Mouse (Mus musculus) G1E (cell line): ENCODE measurements around the gene Cpne6.

Experiments
- CTCF ChIP-seq: IDR thresholded peaks from 2 replicates; pipeline ENCODE4 v1.5.1; 2012; ENCODE audit warnings: low read depth, low read length, inconsistent platforms, mixed read lengths
- GATA1 ChIP-seq: IDR thresholded peaks from 2 replicates; pipeline ENCODE4 v1.6.1; 2012; ENCODE audit warnings: borderline replicate concordance, low read length, inconsistent platforms, mixed read lengths
- GATA2 ChIP-seq: IDR thresholded peaks from 2 replicates; pipeline ENCODE4 v1.6.1; 2012; ENCODE audit warnings: low read depth, low read length, inconsistent platforms, borderline replicate concordance
- POLR2AphosphoS5 ChIP-seq: IDR thresholded peaks from 2 replicates; pipeline ENCODE4 v1.6.1; 2012; ENCODE audit warnings: low read depth, low read length, inconsistent platforms; ENCODE audit not compliant: insufficient replicate concordance
- TAL1 ChIP-seq: conservative IDR thresholded peaks from 2 replicates; pipeline ENCODE4 v1.6.1; 2012; ENCODE audit warnings: low read depth, low read length, inconsistent platforms, mixed read lengths

GRCm38 (mm10) chr14:55477421-55477820 lies 32.8 kb upstream of the Cpne6 start:
- no peak for TF ChIP-seq CTCF
- no peak for TF ChIP-seq GATA1
- no peak for TF ChIP-seq POLR2AphosphoS5
- no peak for TF ChIP-seq TAL1
- no peak for TF ChIP-seq GATA2
